Mouse (Mus musculus) heart, embryonic 14.5 days (tissue): Measurements from ENCODE around the gene Zranb2. TPM values are rescaled to one million over a fixed set of nuclear protein-coding genes. Genes with fewer than 3 reads are reported as not detected.
A peak's percentile ranks its signal among the peaks of the same experiment; 100 is the strongest.

ENCODE experiments used
- ATAC-seq: fragments of 200-750 bp; cut with Nextera tagmentation; 2 replicates; pipeline ENCODE4 v1.8.0; 2017; ENCODE audit warnings: low read depth, moderate TSS enrichment; ENCODE audit not compliant: insufficient number of reproducible peaks, insufficient read depth, low FRiP score
- H3K27ac ChIP-seq, 2 experiments: fragments of 200-500 bp in 1 of 2; fragments of 300-500 bp in 1 of 2; sonication (generic) in 1 of 2; replicated peaks in 1 of 2; 2 replicates each; pipeline ENCODE4 v1.5.1; 2012 to 2014; ENCODE audit warnings: low read depth in 2 of 2, low read length in 2 of 2, control low read depth in 1 of 2, mild to moderate bottlenecking in 1 of 2, mixed read lengths in 1 of 2; ENCODE audit not compliant: control insufficient read depth in 1 of 2, insufficient read depth in 1 of 2
- H3K27me3 ChIP-seq: fragments of 300-500 bp; sonication (generic); 2 replicates; pipeline ENCODE4 v1.6.1; 2014; ENCODE audit warnings: mild to moderate bottlenecking, low read length, control low read depth; ENCODE audit not compliant: control insufficient read depth, insufficient read depth
- H3K36me3 ChIP-seq: fragments of 300-500 bp; sonication (generic); 2 replicates; pipeline ENCODE4 v1.6.1; 2014; ENCODE audit warnings: mild to moderate bottlenecking, control low read depth, low read length, mixed read lengths; ENCODE audit not compliant: control insufficient read depth, insufficient read depth
- H3K4me1 ChIP-seq, 2 experiments: fragments of 200-500 bp in 1 of 2; fragments of 300-500 bp in 1 of 2; sonication (generic) in 1 of 2; 2 replicates each; pipeline ENCODE4 v1.6.1; 2012 to 2014; ENCODE audit warnings: low read length in 2 of 2, control low read depth in 1 of 2, mixed read lengths in 1 of 2; ENCODE audit not compliant: control insufficient read depth in 2 of 2, insufficient read depth in 2 of 2
- H3K4me2 ChIP-seq: fragments of 300-500 bp; sonication (generic); 2 replicates; pipeline ENCODE4 v1.6.1; 2014; ENCODE audit warnings: mild to moderate bottlenecking, low read length
- H3K4me3 ChIP-seq, 2 experiments: fragments of 200-500 bp in 1 of 2; fragments of 300-500 bp in 1 of 2; sonication (generic) in 1 of 2; 2 replicates each; pipeline ENCODE4 v1.5.1; 2012 to 2014; ENCODE audit warnings: low read length in 2 of 2, mild to moderate bottlenecking in 2 of 2, control low read depth in 1 of 2, low read depth in 1 of 2, moderate library complexity in 1 of 2; ENCODE audit not compliant: control insufficient read depth in 1 of 2, insufficient read depth in 1 of 2
- H3K9ac ChIP-seq: fragments of 300-500 bp; sonication (generic); 2 replicates; pipeline ENCODE4 v1.6.1; 2014; ENCODE audit warnings: mild to moderate bottlenecking, low read length
- H3K9me3 ChIP-seq: fragments of 300-500 bp; sonication (generic); 2 replicates; pipeline ENCODE4 v1.6.1; 2016; ENCODE audit warnings: low read length, control low read depth; ENCODE audit not compliant: control insufficient read depth
- WGBS: fragments of 180-500 bp; shearing (Covaris S2); extraction: QIAGEN DNeasy Blood & Tissue Kit; methylation state at CpG from one replicate; pipeline ENCODE4 v1.1.7; 2014; 5-methylcytosine and 5-hydroxymethylcytosine counted together
- polyA plus RNA-seq: library from polyadenylated mRNA; unstranded; fragments of >200 nt; fragmentation: Nextera tagmentation; extraction: Ambion mirVana; gene quantifications from 2 replicates; pipeline ENCODE4 v1.2.1, GENCODE M21; 2014

Zranb2 gene
- 68.0 and 69.4 TPM in 2 replicates for polyA plus RNA-seq

DNA sequence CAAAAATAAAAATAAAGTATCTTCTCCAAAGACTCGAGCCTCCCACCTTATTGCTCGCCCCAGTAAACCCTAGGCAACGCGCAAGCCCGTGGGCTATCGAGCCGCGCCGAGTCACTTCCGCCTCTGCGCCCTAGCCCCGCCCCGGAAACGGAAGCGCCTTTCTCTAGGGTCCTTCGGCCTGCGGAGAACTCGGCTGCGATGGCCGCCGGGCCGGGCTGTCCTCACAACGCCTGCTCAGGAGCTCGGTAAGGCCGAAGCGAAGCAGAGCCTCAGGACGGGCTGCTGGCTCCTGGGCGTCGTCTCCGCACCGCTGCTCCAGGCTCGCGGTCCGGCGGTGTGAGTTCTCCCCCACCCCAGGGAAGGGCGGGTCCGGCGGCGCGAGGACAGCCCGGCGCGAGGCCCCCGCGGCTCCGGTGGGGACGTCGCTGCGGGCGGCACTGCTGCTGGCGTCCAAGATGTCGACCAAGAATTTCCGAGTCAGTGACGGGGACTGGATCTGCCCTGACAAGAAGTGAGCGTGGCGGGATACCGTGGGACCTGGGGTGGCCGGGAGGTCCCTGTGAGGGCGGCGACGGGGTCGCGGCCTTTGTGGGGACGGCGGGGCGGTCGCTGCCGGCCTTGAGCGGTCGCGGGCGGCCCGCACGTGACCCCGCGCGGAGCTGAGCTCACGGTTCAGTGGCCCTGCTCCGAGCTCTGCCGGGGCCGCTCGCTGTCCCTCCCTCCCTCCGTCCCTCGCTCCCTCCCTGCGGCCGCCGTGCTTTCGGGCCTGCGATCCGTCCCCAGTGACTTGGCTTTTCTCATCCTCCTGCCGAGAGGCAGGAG lies at the start of gene Zranb2:
TSS of gene Zranb2 (plus strand) at position 197 of the 822 bp plus-strand sequence.
- peaks cover 40% of the 10 kb centered on the region for H3K27me3 ChIP-seq
- WGBS, result under 1% methylated on average over 79 of the region's 91 CpGs
- peaks cover 0 to 7% of the 10 kb centered on the region in 2 experiments; a peak in 2 of 4 replicates for H3K4me1 ChIP-seq
- ATAC-seq, result peak; percentile 91
- peak within 1 kb of the TSS; percentile 73 to 81 for H3K4me3 ChIP-seq
- H3K36me3 ChIP-seq, result peaks cover 26% of the 10 kb centered on the region
- peak within 1 kb of the TSS; percentile 96 for H3K9ac ChIP-seq
- peak within 1 kb of the TSS; percentile 83 for H3K4me2 ChIP-seq
- no peaks in the 10 kb centered on the region for H3K9me3 ChIP-seq
- H3K27ac ChIP-seq, result peak within 1 kb of the TSS; percentile 90 to 95

DNA sequence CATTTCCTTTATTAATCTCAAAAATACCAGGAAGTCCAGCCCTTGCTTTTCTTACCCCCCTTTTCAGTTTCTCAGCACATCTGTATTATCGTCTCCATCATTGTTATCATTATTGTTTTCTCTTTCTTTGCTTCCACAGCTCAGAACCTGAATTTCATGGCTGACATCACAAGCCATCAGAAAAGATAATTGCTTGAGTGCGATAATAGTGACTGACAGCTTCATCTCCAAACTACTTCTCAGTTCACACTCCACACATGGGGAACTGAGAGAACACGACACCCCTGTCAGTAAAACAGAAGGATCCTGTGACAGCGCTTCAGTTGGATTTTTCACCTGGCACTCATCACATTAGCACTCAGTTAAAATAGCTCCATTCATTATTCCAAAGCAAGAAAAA lies 41.9 kb upstream of the Zranb2 start:
- H3K9me3 ChIP-seq, result no peaks in the 10 kb centered on the region
- H3K27ac ChIP-seq, result no peak overlapping the region
- no peaks in the 10 kb centered on the region for H3K27me3 ChIP-seq
- H3K4me1 ChIP-seq, result peaks cover 4 to 11% of the 10 kb centered on the region in 2 experiments; a peak in 2 of 4 replicates
- ATAC-seq, result no peak
- H3K36me3 ChIP-seq, result no peaks in the 10 kb centered on the region
- no peak overlapping the region for H3K4me2 ChIP-seq
- 40% methylated on average over 4 of the region's 4 CpGs for WGBS
- H3K9ac ChIP-seq, result no peak overlapping the region
- no peak overlapping the region for H3K4me3 ChIP-seq

GRCm38 (mm10) chr3:157502216-157502615 lies 31.7 kb upstream of the Zranb2 start:
- no peaks in the 10 kb centered on the region for H3K27me3 ChIP-seq
- no peak for ATAC-seq
- H3K36me3 ChIP-seq, result no peaks in the 10 kb centered on the region
- H3K27ac ChIP-seq, result no peak overlapping the region
- H3K9ac ChIP-seq, result no peak overlapping the region
- 77% methylated on average over 1 of the region's 1 CpGs for WGBS
- no peak overlapping the region for H3K4me2 ChIP-seq
- peaks cover 0 to 5% of the 10 kb centered on the region in 2 experiments; a peak in 2 of 4 replicates for H3K4me1 ChIP-seq
- H3K4me3 ChIP-seq, result no peak overlapping the region
- no peaks in the 10 kb centered on the region for H3K9me3 ChIP-seq

DNA sequence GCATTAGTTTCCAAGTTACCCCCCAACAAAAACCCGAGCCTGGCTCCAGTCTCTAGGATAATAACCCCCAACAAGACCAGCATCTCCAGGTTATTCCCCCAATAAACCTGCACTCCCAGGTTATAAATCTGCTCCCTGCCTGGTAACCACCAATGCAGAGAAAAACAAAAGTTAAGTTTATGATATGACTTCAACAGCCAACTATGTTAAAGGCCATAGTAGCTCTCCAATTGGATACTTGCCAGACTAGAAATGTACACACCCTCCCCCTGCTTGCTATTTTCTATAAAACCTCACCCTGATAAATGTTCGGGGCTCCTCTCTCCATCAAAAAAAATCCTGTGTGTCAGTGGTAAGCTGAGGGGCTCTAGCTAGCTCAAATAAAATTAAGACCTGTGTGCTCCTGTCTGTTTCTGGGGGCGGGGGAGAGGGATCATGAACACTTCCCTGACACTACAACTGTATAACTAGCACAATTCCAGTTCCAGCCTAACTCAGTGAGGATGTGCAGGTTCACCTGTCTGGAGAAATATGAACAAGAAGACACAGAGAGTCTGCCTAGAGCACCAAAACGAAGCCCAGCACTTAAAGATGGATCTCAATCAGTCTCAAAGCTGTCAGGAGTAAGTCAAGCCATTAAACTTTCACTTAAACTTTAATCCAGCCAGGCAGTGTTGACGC lies 19.7 kb upstream of the Zranb2 start:
- H3K9ac ChIP-seq, result no peak overlapping the region
- H3K4me3 ChIP-seq, result no peak overlapping the region
- peaks cover 10 to 22% of the 10 kb centered on the region in 2 experiments for H3K4me1 ChIP-seq
- H3K27ac ChIP-seq, result no peak overlapping the region
- H3K36me3 ChIP-seq, result no peaks in the 10 kb centered on the region
- H3K9me3 ChIP-seq, result no peaks in the 10 kb centered on the region
- ATAC-seq, result no peak
- 60% methylated on average over 5 of the region's 5 CpGs for WGBS
- no peaks in the 10 kb centered on the region for H3K27me3 ChIP-seq
- no peak overlapping the region for H3K4me2 ChIP-seq

DNA sequence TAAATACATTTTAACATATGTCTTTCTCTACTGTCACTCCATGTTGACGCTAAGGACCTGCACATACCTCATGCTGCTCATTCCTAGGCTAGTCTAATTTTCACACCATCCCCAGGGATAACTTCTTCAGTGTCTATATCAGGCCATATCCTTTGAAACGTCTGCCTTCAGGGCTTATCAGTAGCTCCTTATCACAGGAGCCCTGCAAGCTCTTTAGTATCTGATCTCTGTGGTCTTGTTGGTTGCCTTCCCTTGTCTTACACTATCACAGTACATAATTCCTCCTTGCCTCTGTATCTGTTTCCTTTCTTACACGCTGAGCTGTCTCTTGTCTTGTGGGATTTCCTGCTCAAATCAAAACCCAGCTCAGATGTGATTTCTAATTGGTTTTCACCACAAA lies 17.5 kb upstream of the Zranb2 start:
- Histone ChIP-seq H3K27me3 (no peaks in the 10 kb centered on the region), H3K4me2 (no peak overlapping the region), H3K9me3 (no peaks in the 10 kb centered on the region), H3K9ac (no peak overlapping the region), H3K4me3 (no peak overlapping the region), H3K4me1 (peaks cover 10 to 22% of the 10 kb centered on the region in 2 experiments), H3K27ac (no peak overlapping the region; a peak in 1 of 4 replicates), H3K36me3 (no peaks in the 10 kb centered on the region)
- WGBS, result 15% methylated on average over 3 of the region's 3 CpGs
- no peak for ATAC-seq

- H3K27ac ChIP-seq, result peak overlapping the region in 1 of 2 experiments; percentile 53; a peak in 1 of 4 replicates
- H3K27me3 ChIP-seq, result no peaks in the 10 kb centered on the region; the same call in 1 of the 2 replicates
- no peaks in the 10 kb centered on the region for H3K9me3 ChIP-seq
- peaks cover 10 to 22% of the 10 kb centered on the region in 2 experiments for H3K4me1 ChIP-seq
- no peak overlapping the region for H3K9ac ChIP-seq
- H3K36me3 ChIP-seq, result no peaks in the 10 kb centered on the region
- peak; percentile 59; the same call in 1 of the 2 replicates for ATAC-seq
- H3K4me3 ChIP-seq, result no peak overlapping the region
- H3K4me2 ChIP-seq, result no peak overlapping the region
- 1% methylated on average over 2 of the region's 2 CpGs for WGBS
Measured at GRCm38 (mm10) chr3:157517992-157518391, 16.0 kb upstream of the Zranb2 start.

GRCm38 (mm10) chr3:157520433-157520832 lies 13.5 kb upstream of the Zranb2 start:
- no peak for ATAC-seq
- H3K9me3 ChIP-seq, result no peaks in the 10 kb centered on the region
- H3K4me3 ChIP-seq, result no peak overlapping the region
- no peak overlapping the region for H3K9ac ChIP-seq
- H3K36me3 ChIP-seq, result no peaks in the 10 kb centered on the region
- no peaks in the 10 kb centered on the region; the same call in 1 of the 2 replicates for H3K27me3 ChIP-seq
- no peak overlapping the region for H3K27ac ChIP-seq
- H3K4me1 ChIP-seq, result peaks cover 4 to 13% of the 10 kb centered on the region in 2 experiments
- 8% methylated on average over 1 of the region's 1 CpGs for WGBS
- H3K4me2 ChIP-seq, result no peak overlapping the region
